Mouse (Mus musculus) right cerebral cortex, postnatal 14 days (tissue): Measurements from ENCODE around the gene Lonrf3.

Experiments
- DNase-seq: peaks from one replicate; pipeline ENCODE4 v3.0.0; 2022

Lonrf3 gene

GRCm38 (mm10) chrX:36328271-36329039, at the start of gene Lonrf3:
Gene Lonrf3, plus strand, starts transcription at chrX:36328353.
- peak; percentile 63 for DNase-seq

- DNase-seq: no peak
Measured at GRCm38 (mm10) chrX:36278750-36279149, 49.4 kb upstream of the Lonrf3 start.

GRCm38 (mm10) chrX:36311420-36311819, 16.7 kb upstream of the Lonrf3 start:
- DNase-seq: no peak

- peak; percentile 22 for DNase-seq
Measured at GRCm38 (mm10) chrX:36327491-36328255, 480 bp upstream of the Lonrf3 start.

GRCm38 (mm10) chrX:36329040-36329649, 992 bp downstream of the Lonrf3 start:
- DNase-seq: peak; percentile 5

GRCm38 (mm10) chrX:36329849-36330411, 1.8 kb downstream of the Lonrf3 start:
- peak; percentile 13 for DNase-seq

- DNase-seq: peak; percentile 13
Measured at GRCm38 (mm10) chrX:36352446-36352845, 24.3 kb downstream of the Lonrf3 start.

- no peak for DNase-seq
Measured at GRCm38 (mm10) chrX:36385340-36385739, 57.2 kb downstream of the Lonrf3 start.

GRCm38 (mm10) chrX:36389971-36390370, 61.8 kb downstream of the Lonrf3 start:
- DNase-seq: peak; percentile 11

- DNase-seq: no peak
Measured at GRCm38 (mm10) chrX:36390503-36390902, 62.4 kb downstream of the Lonrf3 start.

GRCm38 (mm10) chrX:36392672-36393071, 64.5 kb downstream of the Lonrf3 start:
- no peak for DNase-seq

- no peak for DNase-seq
Measured at GRCm38 (mm10) chrX:36393279-36393678, 65.1 kb downstream of the Lonrf3 start.

GRCm38 (mm10) chrX:36400980-36401379, 72.8 kb downstream of the Lonrf3 start, which contains the start of gene Gm6268:
Gene Gm6268, plus strand, starts transcription at chrX:36401280.
- no peak for DNase-seq

- no peak for DNase-seq
Measured at GRCm38 (mm10) chrX:36402316-36402715, 74.2 kb downstream of the Lonrf3 start.
